Mouse (Mus musculus) hindbrain, embryonic 13.5 days (tissue): ENCODE results near the gene Cdk20. TPM values are rescaled to one million over a fixed set of nuclear protein-coding genes. Genes with fewer than 3 reads are reported as not detected.
"Not testable (repeated sequence)": the region's sequence is repeated elsewhere in the genome, so short reads cannot be mapped to it uniquely, and the experiment has no call there.

Experiments used
- ATAC-seq: fragments of 200-750 bp; cut with Nextera tagmentation; 2 replicates; pipeline ENCODE4 v1.8.0; 2017; ENCODE audit warnings: moderate TSS enrichment; ENCODE audit not compliant: low FRiP score
- H3K27ac ChIP-seq: fragments of 300-500 bp; sonication (generic); 2 replicates; pipeline ENCODE4 v1.5.1; 2015; ENCODE audit warnings: inconsistent platforms, mild to moderate bottlenecking, moderate library complexity
- H3K27me3 ChIP-seq: fragments of 300-500 bp; sonication (generic); 2 replicates; pipeline ENCODE4 v1.6.1; 2015; ENCODE audit warnings: mild to moderate bottlenecking, inconsistent platforms
- H3K36me3 ChIP-seq: fragments of 300-500 bp; sonication (generic); 2 replicates; pipeline ENCODE4 v1.6.1; 2015; ENCODE audit warnings: mild to moderate bottlenecking, inconsistent platforms
- H3K4me1 ChIP-seq: fragments of 300-500 bp; sonication (generic); replicated peaks from 2 replicates; pipeline ENCODE4 v1.6.1; 2015; ENCODE audit warnings: inconsistent platforms
- H3K4me2 ChIP-seq: fragments of 300-500 bp; sonication (generic); 2 replicates; pipeline ENCODE4 v1.6.1; 2015; ENCODE audit warnings: inconsistent platforms, mild to moderate bottlenecking, moderate library complexity
- H3K4me3 ChIP-seq: fragments of 300-500 bp; sonication (generic); 2 replicates; pipeline ENCODE4 v1.5.1; 2015; ENCODE audit warnings: mild to moderate bottlenecking, inconsistent platforms
- H3K9ac ChIP-seq: fragments of 300-500 bp; sonication (generic); 2 replicates; pipeline ENCODE4 v1.6.1; 2015; ENCODE audit warnings: mild to moderate bottlenecking, inconsistent platforms
- H3K9me3 ChIP-seq: fragments of 300-500 bp; sonication (generic); 2 replicates; pipeline ENCODE4 v1.6.1; 2016; ENCODE audit warnings: inconsistent platforms
- WGBS: fragments of 180-500 bp; shearing (Covaris S2); methylation state at CpG from one replicate; pipeline ENCODE4 v1.1.7; 2015; 5-methylcytosine and 5-hydroxymethylcytosine counted together
- polyA plus RNA-seq: library from polyadenylated mRNA; unstranded; fragments of >200 nt; fragmentation: Nextera tagmentation; extraction: Ambion mirVana; gene quantifications from 2 replicates; pipeline ENCODE4 v1.2.1, GENCODE M21; 2015

Gene Cdk20
- polyA plus RNA-seq, 1 experiment from 2014 or later, result 16.6 TPM

- Histone ChIP-seq H3K9ac (no peak overlapping the region), H3K36me3 (no peaks in the 10 kb centered on the region), H3K4me1 (peaks cover 15% of the 10 kb centered on the region), H3K4me3 (no peak overlapping the region), H3K4me2 (no peak overlapping the region), H3K9me3 (no peaks in the 10 kb centered on the region), H3K27me3 (no peaks in the 10 kb centered on the region), H3K27ac (no peak overlapping the region)
- 17% methylated on average over 1 of the region's 1 CpGs for WGBS
- ATAC-seq, result no peak
Observed at GRCm38 (mm10) chr13:64429328-64429727, 2.8 kb upstream of the Cdk20 start.

GRCm38 (mm10) chr13:64437801-64438200, 5.7 kb downstream of the Cdk20 start:
- Histone ChIP-seq H3K9ac (no peak overlapping the region), H3K9me3 (no peaks in the 10 kb centered on the region), H3K4me3 (no peak overlapping the region), H3K36me3 (peaks cover 16% of the 10 kb centered on the region), H3K27ac (no peak overlapping the region), H3K27me3 (no peaks in the 10 kb centered on the region), H3K4me1 (peaks cover 8% of the 10 kb centered on the region), H3K4me2 (no peak overlapping the region)
- no peak for ATAC-seq
- 72% methylated on average over 7 of the region's 7 CpGs for WGBS

- H3K27me3 ChIP-seq, result no peaks in the 10 kb centered on the region
- H3K9me3 ChIP-seq, result no peaks in the 10 kb centered on the region
- no peak overlapping the region for H3K27ac ChIP-seq
- H3K4me2 ChIP-seq, result no peak overlapping the region
- ATAC-seq, result peak; percentile 52
- H3K9ac ChIP-seq, result no peak overlapping the region
- no peak overlapping the region for H3K4me3 ChIP-seq
- 58% methylated on average over 9 of the region's 9 CpGs for WGBS
- H3K36me3 ChIP-seq, result peaks cover 16% of the 10 kb centered on the region
- no peaks in the 10 kb centered on the region for H3K4me1 ChIP-seq
Observed at GRCm38 (mm10) chr13:64438863-64439452, 6.8 kb downstream of the Cdk20 start.

- H3K4me1 ChIP-seq, result no peaks in the 10 kb centered on the region
- no peak for ATAC-seq
- no peaks in the 10 kb centered on the region for H3K9me3 ChIP-seq
- H3K27me3 ChIP-seq, result no peaks in the 10 kb centered on the region
- 89% methylated on average over 5 of the region's 5 CpGs for WGBS
- H3K9ac ChIP-seq, result no peak overlapping the region
- H3K27ac ChIP-seq, result no peak overlapping the region
- peaks cover 16% of the 10 kb centered on the region for H3K36me3 ChIP-seq
- H3K4me3 ChIP-seq, result no peak overlapping the region
- H3K4me2 ChIP-seq, result no peak overlapping the region
Observed at GRCm38 (mm10) chr13:64439471-64439870, 7.4 kb downstream of the Cdk20 start.

GRCm38 (mm10) chr13:64440592-64440991, 8.5 kb downstream of the Cdk20 start:
- no peaks in the 10 kb centered on the region for H3K9me3 ChIP-seq
- H3K27me3 ChIP-seq, result no peaks in the 10 kb centered on the region
- H3K36me3 ChIP-seq, result peaks cover 16% of the 10 kb centered on the region
- 89% methylated on average over 4 of the region's 4 CpGs for WGBS
- H3K4me2 ChIP-seq, result no peak overlapping the region
- ATAC-seq, result no peak
- H3K4me3 ChIP-seq, result no peak overlapping the region
- H3K27ac ChIP-seq, result no peak overlapping the region
- no peaks in the 10 kb centered on the region for H3K4me1 ChIP-seq
- no peak overlapping the region for H3K9ac ChIP-seq

GRCm38 (mm10) chr13:64443263-64443894, 11.3 kb downstream of the Cdk20 start:
- Histone ChIP-seq H3K4me3 (no peak overlapping the region), H3K9me3 (no peaks in the 10 kb centered on the region), H3K4me2 (no peak overlapping the region), H3K27me3 (no peaks in the 10 kb centered on the region), H3K36me3 (peaks cover 9% of the 10 kb centered on the region; the same call in 1 of the 2 replicates), H3K27ac (no peak overlapping the region), H3K4me1 (no peaks in the 10 kb centered on the region), H3K9ac (no peak overlapping the region)
- ATAC-seq, result peak; percentile 75
- WGBS, result 67% methylated on average over 4 of the region's 4 CpGs

- WGBS, result 81% methylated on average over 9 of the region's 9 CpGs
- Histone ChIP-seq H3K4me1 (no peaks in the 10 kb centered on the region), H3K27me3 (no peaks in the 10 kb centered on the region), H3K36me3 (no peaks in the 10 kb centered on the region), H3K9ac (no peak overlapping the region), H3K4me3 (no peak overlapping the region), H3K9me3 (no peaks in the 10 kb centered on the region), H3K4me2 (no peak overlapping the region), H3K27ac (no peak overlapping the region)
- ATAC-seq, result no peak
Observed at GRCm38 (mm10) chr13:64445254-64445920, 13.3 kb downstream of the Cdk20 start.

GRCm38 (mm10) chr13:64447947-64448346, 15.8 kb downstream of the Cdk20 start:
- Histone ChIP-seq H3K4me1 (no peaks in the 10 kb centered on the region), H3K27ac (no peak overlapping the region), H3K4me3 (no peak overlapping the region), H3K4me2 (no peak overlapping the region), H3K9me3 (no peaks in the 10 kb centered on the region), H3K27me3 (no peaks in the 10 kb centered on the region), H3K36me3 (no peaks in the 10 kb centered on the region), H3K9ac (no peak overlapping the region)
- no peak for ATAC-seq
- 3% methylated on average over 1 of the region's 1 CpGs for WGBS

- H3K9me3 ChIP-seq, result no peaks in the 10 kb centered on the region
- WGBS, result 88% methylated on average over 5 of the region's 5 CpGs
Observed at GRCm38 (mm10) chr13:64448729-64449128, 16.6 kb downstream of the Cdk20 start.

GRCm38 (mm10) chr13:64450001-64450794, 18.1 kb downstream of the Cdk20 start:
- 83% methylated on average over 7 of the region's 7 CpGs for WGBS
- H3K9me3 ChIP-seq, result no peaks in the 10 kb centered on the region

More at GRCm38 (mm10) chr13:64448729-64449128, 16.6 kb downstream of the Cdk20 start:
- no peaks in the 10 kb centered on the region for H3K27me3 ChIP-seq
- H3K4me2 ChIP-seq, result no peak overlapping the region
- ATAC-seq, result no peak
- H3K27ac ChIP-seq, result no peak overlapping the region
- H3K9ac ChIP-seq, result no peak overlapping the region
- no peaks in the 10 kb centered on the region for H3K36me3 ChIP-seq
- no peaks in the 10 kb centered on the region for H3K4me1 ChIP-seq
- H3K4me3 ChIP-seq, result no peak overlapping the region

GRCm38 (mm10) chr13:64457225-64457978, 25.3 kb downstream of the Cdk20 start:
- 95% methylated on average over 19 of the region's 19 CpGs for WGBS
- ATAC-seq, H3K4me3 ChIP-seq, H3K9ac ChIP-seq, H3K4me1 ChIP-seq, H3K36me3 ChIP-seq, H3K27me3 ChIP-seq, H3K27ac ChIP-seq, H3K9me3 ChIP-seq, H3K4me2 ChIP-seq: not testable (repeated sequence)

More at GRCm38 (mm10) chr13:64450001-64450794, 18.1 kb downstream of the Cdk20 start:
- H3K27ac ChIP-seq, result no peak overlapping the region
- ATAC-seq, result no peak
- H3K36me3 ChIP-seq, result no peaks in the 10 kb centered on the region
- no peak overlapping the region for H3K4me3 ChIP-seq
- no peaks in the 10 kb centered on the region for H3K27me3 ChIP-seq
- H3K9ac ChIP-seq, result no peak overlapping the region
- H3K4me1 ChIP-seq, result no peaks in the 10 kb centered on the region
- no peak overlapping the region for H3K4me2 ChIP-seq
